Mouse (Mus musculus) skeletal muscle tissue, adult 2 months (tissue): ENCODE results near the gene Ccdc159.
A peak's percentile ranks its signal among the peaks of the same experiment; 100 is the strongest.

Experiments used
- DNase-seq: peaks from one replicate; pipeline ENCODE4 v3.0.0-alpha.2; 2012; ENCODE audit warnings: low read depth, low spot score

Ccdc159 gene

DNA sequence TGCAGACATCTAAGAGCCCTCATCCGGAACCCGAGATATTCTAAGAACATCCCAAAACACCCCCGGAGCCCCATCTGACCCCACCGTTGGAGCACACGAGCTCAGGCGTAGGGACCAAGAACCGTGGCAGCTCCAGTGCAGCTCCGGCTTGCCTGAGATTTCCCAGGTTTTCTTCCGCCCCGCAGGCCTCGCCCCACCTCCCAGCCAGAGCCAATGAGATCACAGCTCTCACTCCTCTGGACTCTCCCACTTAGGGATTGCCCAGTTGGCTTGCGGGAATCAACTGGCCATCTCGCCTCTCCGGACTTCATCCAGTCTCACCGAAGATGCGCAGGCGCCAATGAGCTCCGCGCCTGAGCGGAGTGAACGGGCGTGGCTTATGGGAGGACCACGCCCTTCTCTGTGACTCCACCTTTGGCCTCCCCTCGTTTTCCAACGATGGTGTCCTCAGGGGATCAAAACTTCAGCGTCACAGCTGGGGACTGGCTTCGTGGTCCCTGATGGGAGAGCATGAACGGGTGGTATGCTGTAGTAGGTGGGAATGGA lies at the start of gene Ccdc159, which contains the start of gene Tmem205:
Gene Ccdc159 (plus strand): TSS at position 264 of the 546 bp plus-strand sequence.
Gene Tmem205 (minus strand): TSS at position 349 of the 546 bp plus-strand sequence.
- DNase-seq = peak; percentile 96

DNA sequence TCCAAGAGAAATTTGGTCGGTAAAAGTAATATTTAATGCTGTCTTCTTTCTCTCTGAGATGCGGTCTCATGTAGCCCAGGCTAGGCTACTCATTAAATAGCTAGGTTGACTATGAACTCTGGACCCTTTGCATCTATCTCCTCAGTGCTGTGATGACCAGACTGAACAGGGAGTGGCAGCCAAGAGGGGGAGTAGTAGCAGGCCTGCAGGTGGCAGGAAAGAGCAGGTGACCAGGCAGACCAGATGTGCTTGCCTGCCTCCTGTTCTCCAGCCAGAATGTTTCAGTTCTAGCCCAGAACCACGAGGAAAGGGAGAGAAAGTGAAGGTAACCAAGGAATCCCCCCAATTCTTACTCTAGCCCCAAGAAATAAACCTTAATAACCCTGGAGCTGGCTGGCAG lies 38.0 kb upstream of the Ccdc159 start:
- no peak for DNase-seq

DNA sequence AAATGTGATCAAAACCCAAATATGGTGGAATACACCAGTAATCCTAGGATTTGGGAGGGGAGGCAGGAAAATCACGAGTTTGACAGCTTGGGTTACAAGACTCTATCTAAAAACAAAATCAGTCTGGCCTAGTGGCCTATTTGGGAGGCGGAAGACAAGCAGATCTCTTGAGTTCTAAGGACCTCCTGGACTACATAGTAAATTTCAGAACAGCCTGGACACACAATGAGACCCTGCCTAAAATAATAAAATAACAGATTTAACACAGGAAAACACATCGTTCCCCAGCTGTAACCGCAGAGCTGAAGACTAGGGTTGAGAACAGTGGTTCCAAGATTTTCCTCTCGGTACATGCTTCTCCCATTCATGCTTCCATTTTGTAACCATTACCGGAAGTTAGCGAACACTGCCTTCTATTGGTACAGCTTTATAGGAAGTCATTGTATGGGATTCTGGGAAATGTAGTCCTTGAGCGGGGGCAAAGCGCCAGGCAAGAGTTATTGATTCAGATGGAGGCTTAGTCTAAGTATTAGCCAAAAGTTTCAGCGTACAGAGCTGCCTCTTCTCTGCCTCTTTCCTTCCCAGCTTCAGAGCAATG lies 25.9 kb upstream of the Ccdc159 start:
- peak; percentile 48 for DNase-seq

DNA sequence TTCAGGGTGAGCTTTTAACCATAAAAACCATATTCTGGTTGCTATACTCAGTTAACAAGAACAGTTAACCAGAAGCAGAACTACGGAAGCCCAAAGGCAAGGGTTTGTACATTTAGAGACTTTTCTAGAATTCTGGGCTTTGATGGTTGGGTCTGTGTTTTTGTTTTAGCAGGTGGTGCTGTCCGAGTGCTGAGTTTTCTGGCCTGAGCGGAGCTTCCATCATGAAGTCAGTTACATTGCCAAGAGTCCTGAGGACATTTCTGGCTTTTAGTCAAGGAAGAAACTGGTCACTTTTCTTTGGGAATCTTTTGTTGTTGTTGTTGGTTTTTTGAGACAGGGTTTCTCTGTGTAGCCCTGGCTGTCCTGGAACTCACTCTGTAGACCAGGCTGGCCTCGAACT lies 23.2 kb upstream of the Ccdc159 start:
- DNase-seq = no peak

DNA sequence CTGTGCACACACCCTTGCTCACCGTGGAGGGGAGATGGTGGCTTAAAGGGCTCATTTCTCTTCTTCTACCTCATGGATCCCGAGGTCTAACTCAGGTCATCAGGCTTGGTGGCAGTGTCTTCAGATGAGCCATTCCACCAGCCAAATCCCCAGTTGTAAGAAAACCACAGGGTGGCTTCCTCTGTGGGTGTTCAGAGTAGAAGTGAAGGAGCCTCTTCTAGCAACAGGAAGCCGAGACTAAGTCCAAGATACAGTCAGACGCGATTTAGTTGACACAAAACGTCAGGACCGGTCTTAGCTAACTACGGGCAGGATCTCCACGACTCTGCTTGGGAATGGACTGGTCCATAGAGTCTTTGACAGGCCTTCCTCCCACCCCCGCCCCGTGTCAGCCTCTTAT lies 19.1 kb upstream of the Ccdc159 start:
- DNase-seq = no peak

DNA sequence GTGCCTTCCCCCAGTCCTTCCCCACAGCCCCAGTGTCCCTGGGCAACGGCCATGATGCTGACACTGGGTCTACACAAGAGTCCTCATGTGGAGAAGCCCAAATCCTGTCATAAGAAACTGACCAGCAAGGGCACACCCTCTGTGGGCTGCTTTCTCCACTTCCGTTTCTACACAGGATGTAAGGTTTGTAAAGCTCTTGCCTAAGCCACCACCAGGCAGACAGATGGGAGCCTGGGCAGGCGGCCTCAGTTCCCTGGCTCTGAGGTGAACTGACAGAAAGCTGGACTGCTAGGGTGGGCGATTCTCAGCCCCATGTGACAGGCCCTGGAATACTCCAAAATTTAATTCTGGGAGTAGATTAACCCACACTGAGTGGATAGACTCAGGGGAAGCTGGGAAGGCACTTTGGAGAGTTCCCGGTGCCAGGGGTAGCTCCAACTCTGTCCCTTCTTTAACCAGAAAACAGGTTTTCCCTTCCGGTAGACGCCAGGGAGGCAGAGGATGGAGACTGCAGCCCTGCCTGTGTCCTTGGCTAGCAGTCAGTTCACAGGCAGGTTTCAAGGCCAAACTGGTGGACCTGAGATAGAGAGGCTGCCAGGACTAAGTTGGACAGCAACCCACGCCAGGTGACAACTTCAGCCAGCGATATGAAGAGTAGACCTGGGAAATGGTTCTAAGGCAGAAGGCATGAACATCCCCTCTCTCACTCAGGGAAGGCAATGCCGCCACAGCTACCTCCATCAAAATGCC lies 17.6 kb upstream of the Ccdc159 start:
- no peak for DNase-seq

DNA sequence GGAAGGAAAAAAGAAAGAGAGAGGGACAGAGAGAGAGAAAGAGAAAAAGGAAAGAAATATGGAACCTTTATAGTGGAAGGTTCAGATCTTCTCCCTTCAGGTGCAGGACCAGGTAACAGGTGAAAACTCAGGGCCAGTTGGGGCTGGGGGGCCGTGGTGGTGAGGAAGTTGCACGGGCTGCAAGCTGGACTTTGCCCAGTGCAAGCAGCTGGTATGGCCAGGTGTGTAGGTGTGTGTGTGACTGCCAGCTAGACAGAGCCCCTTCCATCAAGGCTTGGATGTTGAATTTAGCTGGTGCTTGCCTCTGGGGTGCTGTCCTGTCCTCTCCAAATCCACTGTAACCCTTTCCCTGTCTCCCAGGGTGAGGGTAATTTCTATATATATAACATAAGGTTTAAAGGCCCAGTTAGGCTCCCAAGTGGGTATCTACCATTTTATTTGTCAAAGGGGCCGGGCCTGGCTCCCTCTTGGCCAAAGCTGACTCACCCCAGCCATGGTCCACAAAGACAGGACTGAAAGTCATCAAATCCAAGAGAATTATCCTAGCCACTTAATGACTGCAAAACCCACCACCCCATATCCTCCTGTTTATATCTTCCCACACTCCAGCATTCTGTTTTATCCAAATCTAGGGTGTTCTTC lies 10.3 kb upstream of the Ccdc159 start:
- DNase-seq = no peak

DNA sequence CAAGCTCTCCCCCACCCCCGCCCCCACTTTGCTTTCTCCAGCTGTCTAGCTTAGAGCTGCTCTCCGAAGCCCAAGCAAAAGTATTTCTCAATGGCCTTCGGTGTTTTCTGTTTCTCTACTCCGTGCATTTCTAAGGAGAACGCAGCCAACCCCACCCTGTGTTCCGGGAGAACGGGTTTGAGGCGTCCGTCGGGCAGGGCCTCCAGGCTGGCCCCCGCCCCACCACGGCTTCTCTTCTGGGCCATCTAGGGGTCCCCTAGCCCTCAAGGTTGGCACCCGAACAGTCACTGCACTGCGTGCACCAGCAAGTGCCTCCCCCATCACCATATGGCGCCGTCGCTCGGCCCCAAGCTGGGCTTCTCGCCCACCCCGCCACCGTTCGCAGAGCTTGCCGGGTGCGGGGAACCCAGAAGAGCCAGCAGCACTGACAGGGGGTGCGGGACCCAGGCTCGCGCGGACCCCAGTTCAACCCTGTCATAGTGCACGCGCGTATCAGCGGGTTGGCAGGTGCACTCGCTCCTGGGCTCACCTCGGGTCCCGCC lies 9.7 kb upstream of the Ccdc159 start:
- no peak for DNase-seq

DNA sequence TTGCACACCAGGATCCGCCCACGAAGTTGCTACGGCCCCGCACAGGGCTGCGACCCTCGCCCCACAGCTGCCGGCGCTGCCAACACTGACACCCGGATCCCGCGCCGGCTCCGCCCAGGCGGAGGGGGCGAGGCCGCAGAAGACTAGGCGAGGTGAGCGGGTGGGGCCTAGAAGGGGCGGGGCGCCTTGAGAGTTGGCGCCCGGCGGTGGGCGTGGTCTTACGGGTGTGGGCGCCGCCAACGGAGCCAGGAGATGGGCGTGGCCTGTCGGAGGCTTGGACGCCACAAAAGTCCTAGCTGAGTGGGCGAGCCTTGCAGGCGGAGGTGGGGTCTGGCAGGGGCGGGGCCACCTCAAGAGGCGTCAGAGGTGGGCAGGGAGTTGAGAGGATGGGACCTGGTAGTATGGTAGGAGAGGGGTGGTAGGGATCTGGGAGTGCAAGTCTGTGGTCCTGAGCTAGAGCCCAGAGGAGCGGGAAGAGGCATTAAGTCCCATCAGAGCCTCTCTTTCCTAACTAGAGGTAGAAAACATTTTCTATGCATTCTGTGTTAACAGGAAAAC lies 9.2 kb upstream of the Ccdc159 start, which contains the start of gene Rab3d:
Gene Rab3d (minus strand): TSS at position 158 of the 558 bp plus-strand sequence.
- peak; percentile 92 for DNase-seq

DNA sequence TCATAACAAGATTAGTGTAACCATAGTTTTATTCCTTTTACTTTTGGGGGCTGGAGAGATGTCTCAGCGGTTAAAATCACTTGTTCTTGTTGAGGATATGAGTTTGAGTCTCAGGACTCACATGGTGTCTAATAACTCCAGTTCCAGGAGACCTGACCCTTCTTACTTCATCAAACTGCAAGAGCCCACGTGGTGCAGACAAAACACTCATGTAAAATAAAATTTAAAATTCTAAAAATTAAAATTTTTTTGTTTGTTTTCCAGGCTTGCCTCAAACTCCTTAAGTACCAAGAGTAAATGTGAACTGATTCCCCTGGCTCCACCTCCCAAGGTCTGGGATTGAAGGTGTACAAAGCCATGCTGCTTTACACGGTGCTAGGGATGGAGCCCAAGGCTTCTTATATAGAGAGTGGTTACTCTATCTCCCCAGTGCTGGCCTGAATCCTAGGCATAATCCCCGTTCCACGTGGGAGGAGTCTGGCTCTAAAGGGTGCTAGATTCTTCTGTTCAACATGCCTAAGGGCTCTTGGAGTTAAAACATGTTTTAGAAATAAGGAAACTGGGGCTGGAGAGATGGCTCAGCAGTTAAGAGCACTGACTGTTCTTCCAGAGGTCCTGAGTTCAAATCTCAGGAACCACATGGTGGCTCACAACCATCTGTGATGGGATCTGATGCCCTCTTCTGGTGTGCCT lies 8.4 kb upstream of the Ccdc159 start:
- no peak for DNase-seq

DNA sequence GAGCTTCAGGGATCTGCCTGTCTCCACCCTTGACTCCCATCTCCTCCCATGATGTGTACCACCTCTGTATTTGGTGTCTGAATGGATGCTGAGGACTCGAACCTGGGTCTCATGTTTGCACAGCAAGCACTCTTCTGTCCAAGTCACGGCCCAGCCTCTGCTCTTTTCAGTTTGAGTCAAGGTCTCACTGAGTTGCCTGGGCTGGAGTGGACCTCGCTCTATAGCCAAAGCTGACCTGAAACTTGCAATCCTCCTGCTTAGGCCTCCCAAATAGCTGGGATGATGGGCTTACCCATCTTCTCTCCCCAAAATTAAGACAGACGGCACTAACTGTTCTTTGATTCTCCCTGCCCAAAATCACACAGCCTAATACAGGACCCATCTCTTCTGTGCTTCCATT lies 4.2 kb upstream of the Ccdc159 start:
- no peak for DNase-seq

DNA sequence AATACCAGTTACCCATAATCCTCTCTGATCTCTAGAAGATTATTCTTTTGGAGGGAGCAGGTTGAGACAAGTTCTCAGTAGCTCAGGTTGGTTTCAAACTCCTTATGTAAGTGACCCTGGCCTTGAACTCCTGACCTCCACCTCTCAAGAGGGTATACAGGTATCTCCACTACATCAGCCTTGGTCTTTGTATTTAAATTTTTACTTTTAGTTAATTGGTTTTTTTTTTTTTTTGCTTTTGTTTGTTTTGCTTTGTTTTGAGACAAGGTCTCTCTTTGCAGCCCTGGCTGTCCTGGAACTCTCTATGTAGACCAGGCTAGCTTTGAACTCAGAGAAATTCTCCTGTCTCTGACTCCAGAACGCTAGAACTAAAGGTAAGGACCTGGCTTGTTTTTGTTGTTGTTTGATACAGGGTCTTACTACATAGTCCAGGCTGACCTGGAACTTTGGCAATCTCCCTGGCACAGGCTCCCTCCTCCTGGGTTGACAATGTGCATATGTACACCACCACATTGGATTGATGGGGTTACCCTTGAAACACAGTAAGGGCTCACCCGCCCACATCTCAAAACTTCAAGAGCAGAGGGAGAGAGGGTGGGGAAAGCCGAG lies 3.7 kb upstream of the Ccdc159 start:
- no peak for DNase-seq

DNA sequence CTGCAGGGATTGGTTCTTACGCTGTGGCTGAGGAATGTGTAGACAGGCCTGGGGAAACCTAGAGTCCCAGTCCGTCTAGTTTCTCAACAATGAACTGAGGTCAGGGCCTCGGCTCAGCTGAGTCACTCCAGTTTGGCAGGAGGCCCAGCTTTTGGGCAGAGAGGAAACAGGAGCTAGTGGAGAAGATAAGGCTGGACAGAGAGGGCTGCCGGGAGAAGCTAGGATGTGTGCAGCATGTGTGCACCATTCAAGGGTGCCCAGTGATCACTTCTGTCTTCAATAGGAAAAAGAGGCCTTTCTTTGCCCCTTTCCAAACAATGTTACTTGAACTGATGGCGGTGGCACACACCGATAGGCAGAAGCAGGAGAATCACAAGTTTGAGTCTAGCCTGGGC lies 3.2 kb upstream of the Ccdc159 start:
- peak; percentile 91 for DNase-seq

DNA sequence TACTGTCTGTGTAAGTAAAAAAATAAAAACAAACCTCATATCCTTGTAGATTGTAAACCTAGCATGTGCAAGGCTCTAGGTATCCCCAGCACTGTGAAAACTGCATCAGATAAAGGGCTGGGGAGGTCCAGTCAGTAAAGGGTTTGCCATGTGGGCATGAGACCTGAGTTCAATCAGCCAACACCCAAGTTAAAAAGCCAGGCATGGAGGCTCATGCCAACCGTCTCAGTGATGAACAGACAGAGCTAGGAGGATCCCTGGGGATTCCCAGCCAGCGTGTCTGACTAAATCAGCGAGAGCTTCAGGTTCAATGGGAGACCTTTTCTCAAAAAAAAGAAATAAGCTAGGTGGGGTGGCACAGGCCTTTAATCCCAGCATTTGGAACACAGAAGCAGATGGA lies 2.2 kb upstream of the Ccdc159 start:
- DNase-seq = no peak

DNA sequence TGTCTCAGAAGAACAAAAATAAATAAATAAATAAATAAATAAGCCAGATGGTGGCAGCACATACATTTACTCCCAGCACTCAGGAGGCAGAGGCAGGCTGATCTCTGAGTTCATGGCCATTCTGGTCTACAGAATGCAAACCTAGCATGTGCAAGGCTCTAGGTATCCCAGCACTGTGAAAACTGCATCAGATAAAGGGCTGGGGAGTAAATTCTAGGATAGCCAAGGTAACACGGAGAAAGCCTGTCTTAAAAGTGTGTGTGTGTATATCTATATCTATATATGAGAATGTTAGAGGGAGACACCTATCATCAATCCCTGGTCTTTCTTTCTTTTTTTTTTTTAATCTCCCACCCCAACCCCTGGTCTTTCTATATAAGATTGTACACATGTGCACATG lies 1.8 kb upstream of the Ccdc159 start:
- no peak for DNase-seq

DNA sequence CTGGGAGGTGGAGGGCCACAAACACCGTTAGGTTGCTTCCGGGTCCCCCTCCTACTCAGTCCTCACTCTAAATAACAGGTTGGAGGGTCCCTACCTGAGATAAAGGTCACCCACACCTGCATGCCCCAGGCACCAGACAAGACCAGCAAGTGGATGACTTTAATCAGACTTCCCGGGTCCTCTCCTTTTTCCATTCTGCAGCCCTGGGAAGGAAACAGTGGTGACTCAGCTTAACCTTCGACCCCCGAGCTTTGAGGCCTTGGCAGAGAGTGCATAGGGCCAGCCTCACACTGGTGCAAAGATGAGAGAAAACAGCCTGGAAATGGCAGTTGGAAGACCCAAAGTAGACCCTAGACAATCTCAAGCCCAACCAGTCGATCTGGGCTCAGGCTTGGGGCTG lies 1.1 kb upstream of the Ccdc159 start:
- DNase-seq = no peak

DNA sequence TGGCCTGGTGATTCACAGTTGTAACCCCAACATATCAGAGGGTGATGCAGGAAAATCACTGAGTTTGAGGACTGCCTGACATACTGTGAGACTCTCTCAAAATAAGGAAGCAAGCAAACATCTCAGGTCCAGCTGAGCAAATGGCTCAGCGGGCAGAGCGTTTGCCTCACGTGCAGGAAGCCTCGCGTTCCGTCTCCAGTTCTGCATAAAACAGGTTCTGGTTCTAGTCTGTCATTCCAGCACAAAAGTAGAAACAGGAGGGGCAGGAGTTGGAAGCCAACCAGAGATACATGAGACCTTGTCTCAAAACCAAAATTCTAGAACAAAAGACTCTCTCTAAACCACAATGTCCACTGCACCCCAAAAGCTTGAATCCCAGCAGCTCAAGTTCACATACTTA lies 487 bp upstream of the Ccdc159 start:
- no peak for DNase-seq

DNA sequence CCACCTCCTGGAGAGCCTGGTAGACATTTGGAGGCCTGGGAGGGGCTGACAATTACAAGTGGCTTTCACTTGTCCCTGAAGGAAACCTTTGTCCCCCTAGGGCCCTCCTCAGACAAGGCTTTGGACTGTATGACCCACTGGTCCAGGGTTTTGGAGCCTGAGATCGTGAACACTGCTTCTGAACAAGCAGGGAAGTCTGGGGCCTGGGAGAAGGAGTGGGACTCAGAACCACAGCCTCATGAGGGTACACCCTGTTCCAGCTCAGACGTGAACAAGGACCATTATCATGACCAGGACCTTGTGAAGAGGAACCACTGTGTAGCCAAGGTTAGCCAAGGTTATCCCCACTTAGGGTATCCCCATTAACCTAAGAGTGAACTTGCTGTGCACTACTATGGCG lies 1.9 kb downstream of the Ccdc159 start:
- DNase-seq = no peak

DNA sequence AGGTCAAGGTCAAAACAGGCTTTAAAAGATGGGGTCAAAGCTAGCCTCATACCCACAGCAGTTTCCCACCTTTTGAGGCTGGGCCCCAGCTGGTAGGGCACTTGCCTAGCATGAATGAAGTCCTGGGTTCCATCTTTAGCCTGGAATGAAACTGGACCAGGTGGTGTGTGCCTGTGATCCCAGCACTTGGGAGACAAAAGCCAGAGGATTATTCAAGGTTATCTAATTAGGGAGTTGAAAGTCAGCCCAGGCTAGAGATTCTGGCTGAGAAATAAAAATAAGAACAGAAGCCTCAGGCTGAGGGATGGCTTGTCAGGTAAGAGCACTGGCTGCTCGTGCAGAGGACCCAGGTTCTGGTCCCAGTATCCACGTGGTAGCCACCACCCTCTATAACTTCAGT lies 4.7 kb downstream of the Ccdc159 start:
- DNase-seq = no peak

DNA sequence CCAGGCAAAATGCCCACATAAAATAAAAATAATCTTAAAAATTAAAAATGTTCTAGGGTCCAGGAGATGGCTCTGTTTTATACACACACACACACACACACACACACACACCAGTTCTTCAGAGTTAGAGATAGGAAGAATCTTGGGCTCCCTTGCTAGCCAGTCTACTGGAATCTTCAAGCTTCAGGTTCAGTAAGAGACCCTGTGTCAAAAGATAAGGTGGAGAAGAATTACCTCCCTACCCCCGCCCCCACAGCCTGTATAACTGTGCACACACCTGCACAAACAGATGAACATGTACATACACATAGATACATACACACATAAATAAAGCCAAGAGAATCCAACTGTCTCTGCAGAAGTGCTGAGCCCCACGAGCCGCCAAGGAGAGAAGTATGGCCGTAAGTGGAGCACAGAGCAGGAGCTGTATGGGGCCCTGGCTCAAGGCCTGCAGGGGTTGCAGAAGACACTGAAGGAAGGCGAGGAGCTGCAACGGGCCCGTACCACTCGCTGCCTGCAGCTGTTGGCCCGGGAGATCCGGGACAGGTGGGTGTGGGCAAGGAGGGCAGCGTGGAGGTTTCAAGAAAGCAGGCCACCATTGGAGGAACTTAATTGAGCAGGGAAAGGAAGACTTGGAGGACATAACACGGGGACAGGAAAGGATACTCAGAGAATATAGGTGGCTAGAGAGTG lies 5.3 kb downstream of the Ccdc159 start:
- no peak for DNase-seq
